Mouse (Mus musculus) kidney, postnatal 14 days (tissue): ENCODE measurements around the gene B130006D01Rik.

ENCODE experiments used
- DNase-seq: peaks from one replicate; pipeline ENCODE4 v3.0.0; 2022; ENCODE audit warnings: mixed read lengths

B130006D01Rik gene

GRCm38 (mm10) chr11:95773264-95773663, 49.9 kb downstream of the B130006D01Rik start:
- DNase-seq = no peak
